Mouse (Mus musculus): ENCODE data around the gene Sqstm1. TPM values are rescaled to one million over a fixed set of nuclear protein-coding genes. Genes with fewer than 3 reads are reported as not detected.

Gene Sqstm1
- polyA plus RNA-seq, 1 experiment from 2014 or later, result 182 TPM

DNA sequence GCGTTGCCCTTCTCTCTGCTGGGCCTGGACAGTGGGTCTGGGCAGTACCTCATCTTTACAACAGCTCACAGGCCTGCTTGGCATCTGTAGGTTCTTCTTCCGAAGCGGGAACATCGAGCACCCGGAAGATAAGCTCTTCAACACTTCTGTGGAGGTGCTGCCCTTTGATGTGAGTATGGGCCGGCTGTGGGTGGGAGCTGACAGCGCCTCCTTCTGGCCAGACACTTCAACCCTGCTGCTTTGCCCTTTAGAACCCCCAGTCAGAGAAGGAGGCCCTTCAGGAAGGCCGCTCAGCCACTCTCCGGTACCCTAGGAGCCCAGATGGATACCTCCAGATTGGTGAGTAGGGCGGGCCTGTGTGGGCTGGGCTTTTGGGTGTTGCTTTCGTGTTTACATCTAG, 23.4 kb upstream of the Sqstm1 start:
- ATAC-seq (ENCODE audit: low read depth), result no peak
- Histone ChIP-seq H3K4me3 (ENCODE audit: low read depth, low read length) (no peak overlapping the region), H3K9ac (ENCODE audit: low read depth, low read length) (no peak overlapping the region), H3K27me3 (ENCODE audit: control insufficient read depth, insufficient read depth, low read depth, low read length) (peaks cover 2% of the 10 kb centered on the region; the same call in 1 of the 2 replicates), H3K4me1 (ENCODE audit: control insufficient read depth, low read depth, low read length) (peaks cover 43% of the 10 kb centered on the region), H3K36me3 (ENCODE audit: control insufficient read depth, insufficient read depth) (peaks cover 39% of the 10 kb centered on the region), H3K27ac (ENCODE audit: low read length) (no peak overlapping the region), H3K4me2 (ENCODE audit: low read depth, low read length) (no peak overlapping the region), H3K9me3 (replicated peaks; ENCODE audit: control insufficient read depth, low read length) (no peaks in the 10 kb centered on the region)
- 79% methylated on average over 11 of the region's 11 CpGs for WGBS (ENCODE audit: insufficient replicate concordance)

DNA sequence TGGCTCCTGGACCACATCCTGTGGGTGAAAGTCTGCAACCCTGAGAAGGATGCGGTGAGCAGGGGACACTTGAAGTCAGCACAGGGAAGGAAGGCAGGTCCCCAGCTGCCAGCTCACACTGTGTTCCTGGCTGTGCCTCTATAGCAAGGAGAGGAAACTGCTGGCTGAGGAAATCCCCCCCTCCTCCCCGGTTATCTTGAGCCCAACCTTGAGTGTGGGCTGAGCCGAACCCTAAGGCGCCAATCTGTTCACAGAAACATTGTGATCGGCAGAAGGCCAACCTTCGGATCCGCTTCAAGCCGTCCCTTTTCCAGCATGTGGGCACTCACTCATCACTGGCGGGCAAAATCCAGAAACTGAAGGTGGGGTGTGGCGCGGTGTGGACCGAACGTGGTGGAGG, 22.4 kb upstream of the Sqstm1 start:
- H3K4me1 ChIP-seq (ENCODE audit: control insufficient read depth, low read depth, low read length), result peaks cover 43% of the 10 kb centered on the region
- no peak for ATAC-seq (ENCODE audit: low read depth)
- H3K27ac ChIP-seq (ENCODE audit: low read length), result no peak overlapping the region
- no peak overlapping the region for H3K4me2 ChIP-seq (ENCODE audit: low read depth, low read length)
- H3K36me3 ChIP-seq (ENCODE audit: control insufficient read depth, insufficient read depth), result peaks cover 39% of the 10 kb centered on the region
- H3K9ac ChIP-seq (ENCODE audit: low read depth, low read length), result no peak overlapping the region
- no peaks in the 10 kb centered on the region for H3K9me3 ChIP-seq (replicated peaks; ENCODE audit: control insufficient read depth, low read length)
- H3K4me3 ChIP-seq (ENCODE audit: low read depth, low read length), result no peak overlapping the region
- 82% methylated on average over 13 of the region's 13 CpGs for WGBS (ENCODE audit: insufficient replicate concordance)
- H3K27me3 ChIP-seq (ENCODE audit: control insufficient read depth, insufficient read depth, low read depth, low read length), result peaks cover 2% of the 10 kb centered on the region; the same call in 1 of the 2 replicates

- WGBS (ENCODE audit: insufficient replicate concordance), result 28% methylated on average over 8 of the region's 8 CpGs
- ATAC-seq (ENCODE audit: low read depth), result no peak
- Histone ChIP-seq H3K4me1 (ENCODE audit: control insufficient read depth, low read depth, low read length) (peaks cover 44% of the 10 kb centered on the region), H3K4me2 (ENCODE audit: low read depth, low read length) (peak overlapping the region; percentile 35; the same call in 1 of the 2 replicates), H3K27me3 (ENCODE audit: control insufficient read depth, insufficient read depth, low read depth, low read length) (no peaks in the 10 kb centered on the region), H3K9me3 (replicated peaks; ENCODE audit: control insufficient read depth, low read length) (no peaks in the 10 kb centered on the region), H3K36me3 (ENCODE audit: control insufficient read depth, insufficient read depth) (peaks cover 39% of the 10 kb centered on the region), H3K4me3 (ENCODE audit: low read depth, low read length) (no peak overlapping the region), H3K9ac (ENCODE audit: low read depth, low read length) (no peak overlapping the region), H3K27ac (ENCODE audit: low read length) (no peak overlapping the region)
These were observed 20.8 kb upstream of the Sqstm1 start for GRCm38 (mm10) chr11:50231411-50231810.

GRCm38 (mm10) chr11:50230481-50231304, 20.1 kb upstream of the Sqstm1 start:
- no peak overlapping the region for H3K27ac ChIP-seq (ENCODE audit: low read length)
- no peaks in the 10 kb centered on the region for H3K9me3 ChIP-seq (replicated peaks; ENCODE audit: control insufficient read depth, low read length)
- no peaks in the 10 kb centered on the region for H3K27me3 ChIP-seq (ENCODE audit: control insufficient read depth, insufficient read depth, low read depth, low read length)
- H3K4me1 ChIP-seq (ENCODE audit: control insufficient read depth, low read depth, low read length), result peaks cover 44% of the 10 kb centered on the region
- peak overlapping the region; percentile 35; the same call in 1 of the 2 replicates for H3K4me2 ChIP-seq (ENCODE audit: low read depth, low read length)
- 69% methylated on average over 45 of the region's 45 CpGs for WGBS (ENCODE audit: insufficient replicate concordance)
- 0 out of 2 replicates have a peak overlapping the region, but pooled peaks have one; percentile 15 for H3K4me3 ChIP-seq (ENCODE audit: low read depth, low read length)
- peaks cover 39% of the 10 kb centered on the region for H3K36me3 ChIP-seq (ENCODE audit: control insufficient read depth, insufficient read depth)
- H3K9ac ChIP-seq (ENCODE audit: low read depth, low read length), result no peak overlapping the region
- ATAC-seq (ENCODE audit: low read depth), result no peak

DNA sequence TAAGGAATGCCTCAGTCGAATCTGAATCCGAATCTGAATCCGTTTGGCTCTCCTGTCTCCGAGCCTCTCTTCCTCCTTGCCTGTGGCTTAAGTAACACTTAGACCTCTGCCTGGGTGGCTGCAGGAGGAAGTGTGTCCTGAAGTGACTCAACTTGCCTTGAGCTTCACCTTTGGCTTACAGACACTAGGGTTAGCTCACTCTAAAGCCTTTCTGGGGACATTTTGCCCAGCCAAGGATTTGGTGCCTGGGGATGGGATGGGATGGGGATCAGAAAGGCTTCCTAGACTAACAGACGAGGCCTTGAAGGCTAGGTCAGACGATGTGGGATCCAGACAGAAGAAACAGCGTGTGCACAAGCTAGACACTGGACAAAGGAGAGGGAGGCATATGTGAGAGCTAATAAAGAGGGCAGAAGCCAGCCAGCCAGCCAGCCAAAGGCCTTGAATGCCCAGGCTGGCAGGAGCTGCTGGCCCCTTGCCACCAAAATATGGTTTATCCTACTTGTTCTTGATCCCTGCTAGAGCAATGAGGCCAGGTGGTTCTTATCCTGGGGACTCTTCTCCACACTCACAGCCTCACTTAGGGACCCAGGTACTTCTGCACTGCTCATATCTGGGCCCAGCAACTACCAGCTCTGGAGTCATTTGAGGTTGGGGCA, 18.8 kb upstream of the Sqstm1 start:
- 67% methylated on average over 7 of the region's 7 CpGs for WGBS (ENCODE audit: insufficient replicate concordance)
- ATAC-seq (ENCODE audit: low read depth), result no peak
- Histone ChIP-seq H3K27ac (ENCODE audit: low read length) (peak overlapping the region; percentile 38), H3K4me1 (ENCODE audit: control insufficient read depth, low read depth, low read length) (peaks cover 44% of the 10 kb centered on the region), H3K27me3 (ENCODE audit: control insufficient read depth, insufficient read depth, low read depth, low read length) (no peaks in the 10 kb centered on the region), H3K9ac (ENCODE audit: low read depth, low read length) (no peak overlapping the region), H3K4me3 (ENCODE audit: low read depth, low read length) (no peak overlapping the region), H3K36me3 (ENCODE audit: control insufficient read depth, insufficient read depth) (peaks cover 34% of the 10 kb centered on the region), H3K9me3 (replicated peaks; ENCODE audit: control insufficient read depth, low read length) (no peaks in the 10 kb centered on the region), H3K4me2 (ENCODE audit: low read depth, low read length) (no peak overlapping the region)

GRCm38 (mm10) chr11:50228772-50229171, 18.1 kb upstream of the Sqstm1 start:
- 63% methylated on average over 3 of the region's 3 CpGs for WGBS (ENCODE audit: insufficient replicate concordance)
- H3K27me3 ChIP-seq (ENCODE audit: control insufficient read depth, insufficient read depth, low read depth, low read length), result no peaks in the 10 kb centered on the region
- peaks cover 27% of the 10 kb centered on the region for H3K36me3 ChIP-seq (ENCODE audit: control insufficient read depth, insufficient read depth)
- no peak overlapping the region for H3K4me2 ChIP-seq (ENCODE audit: low read depth, low read length)
- H3K9ac ChIP-seq (ENCODE audit: low read depth, low read length), result peak overlapping the region; percentile 22; the same call in 1 of the 2 replicates
- H3K27ac ChIP-seq (ENCODE audit: low read length), result peak overlapping the region; percentile 43
- peaks cover 49% of the 10 kb centered on the region for H3K4me1 ChIP-seq (ENCODE audit: control insufficient read depth, low read depth, low read length)
- no peak overlapping the region for H3K4me3 ChIP-seq (ENCODE audit: low read depth, low read length)
- no peaks in the 10 kb centered on the region for H3K9me3 ChIP-seq (replicated peaks; ENCODE audit: control insufficient read depth, low read length)
- no peak for ATAC-seq (ENCODE audit: low read depth)

DNA sequence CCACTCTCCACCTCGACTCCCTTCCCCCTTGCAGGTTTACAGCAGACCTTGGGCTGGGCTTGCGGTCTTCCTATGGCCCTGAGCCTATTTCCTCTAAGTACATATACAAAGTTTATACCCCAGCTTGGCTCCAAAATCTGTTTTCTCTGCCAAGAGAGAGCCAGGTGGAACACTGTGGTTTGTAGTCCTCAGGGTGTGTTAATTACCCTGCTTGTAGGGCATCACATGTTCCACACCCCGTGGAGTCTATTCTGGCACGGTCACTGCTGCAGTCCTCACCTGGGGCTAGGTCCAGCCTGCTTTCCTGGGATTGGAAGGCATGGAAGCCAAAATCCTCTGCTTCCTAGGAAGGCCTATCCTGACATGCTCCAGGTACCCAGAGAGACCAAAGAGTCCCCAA, 17.1 kb upstream of the Sqstm1 start:
- ATAC-seq (ENCODE audit: low read depth), result no peak
- H3K36me3 ChIP-seq (ENCODE audit: control insufficient read depth, insufficient read depth), result peaks cover 17% of the 10 kb centered on the region
- WGBS (ENCODE audit: insufficient replicate concordance), result 86% methylated on average over 4 of the region's 4 CpGs
- H3K9ac ChIP-seq (ENCODE audit: low read depth, low read length), result no peak overlapping the region
- no peak overlapping the region for H3K4me2 ChIP-seq (ENCODE audit: low read depth, low read length)
- H3K4me3 ChIP-seq (ENCODE audit: low read depth, low read length), result no peak overlapping the region
- no peaks in the 10 kb centered on the region for H3K27me3 ChIP-seq (ENCODE audit: control insufficient read depth, insufficient read depth, low read depth, low read length)
- no peak overlapping the region for H3K27ac ChIP-seq (ENCODE audit: low read length)
- H3K4me1 ChIP-seq (ENCODE audit: control insufficient read depth, low read depth, low read length), result peaks cover 58% of the 10 kb centered on the region
- no peaks in the 10 kb centered on the region for H3K9me3 ChIP-seq (replicated peaks; ENCODE audit: control insufficient read depth, low read length)

- 69% methylated on average over 3 of the region's 3 CpGs for WGBS (ENCODE audit: insufficient replicate concordance)
- H3K4me2 ChIP-seq (ENCODE audit: low read depth, low read length), result peak overlapping the region; percentile 80
- peak overlapping the region; percentile 63 for H3K27ac ChIP-seq (ENCODE audit: low read length)
- H3K36me3 ChIP-seq (ENCODE audit: control insufficient read depth, insufficient read depth), result peaks cover 12% of the 10 kb centered on the region
- H3K4me1 ChIP-seq (ENCODE audit: control insufficient read depth, low read depth, low read length), result peaks cover 59% of the 10 kb centered on the region
- no peaks in the 10 kb centered on the region for H3K27me3 ChIP-seq (ENCODE audit: control insufficient read depth, insufficient read depth, low read depth, low read length)
- ATAC-seq (ENCODE audit: low read depth), result no peak
- H3K9ac ChIP-seq (ENCODE audit: low read depth, low read length), result peak overlapping the region; percentile 97; the same call in 1 of the 2 replicates
- no peaks in the 10 kb centered on the region for H3K9me3 ChIP-seq (replicated peaks; ENCODE audit: control insufficient read depth, low read length)
- H3K4me3 ChIP-seq (ENCODE audit: low read depth, low read length), result peak overlapping the region; percentile 88
These were observed 16.6 kb upstream of the Sqstm1 start for GRCm38 (mm10) chr11:50227226-50227625.

- Histone ChIP-seq H3K9me3 (replicated peaks; ENCODE audit: control insufficient read depth, low read length) (no peaks in the 10 kb centered on the region), H3K4me2 (ENCODE audit: low read depth, low read length) (peak overlapping the region; percentile 80), H3K4me1 (ENCODE audit: control insufficient read depth, low read depth, low read length) (peaks cover 59% of the 10 kb centered on the region), H3K27ac (ENCODE audit: low read length) (peak overlapping the region; percentile 98), H3K27me3 (ENCODE audit: control insufficient read depth, insufficient read depth, low read depth, low read length) (no peaks in the 10 kb centered on the region), H3K36me3 (ENCODE audit: control insufficient read depth, insufficient read depth) (peaks cover 6% of the 10 kb centered on the region), H3K9ac (ENCODE audit: low read depth, low read length) (peak overlapping the region; percentile 97), H3K4me3 (ENCODE audit: low read depth, low read length) (peak overlapping the region; percentile 88)
- ATAC-seq (ENCODE audit: low read depth), result no peak
- WGBS (ENCODE audit: insufficient replicate concordance), result 9% methylated on average over 2 of the region's 2 CpGs
These were observed 15.8 kb upstream of the Sqstm1 start for GRCm38 (mm10) chr11:50226406-50226805.

Data from liver, embryonic 16.5 days (tissue).